Mouse (Mus musculus) limb, embryonic 11.5 days (tissue): ENCODE data around the gene Tnfrsf26. TPM values are rescaled to one million over a fixed set of nuclear protein-coding genes. Genes with fewer than 3 reads are reported as not detected.

Source experiments
- ATAC-seq: fragments of 200-750 bp; cut with Nextera tagmentation; 2 replicates; pipeline ENCODE4 v1.8.0; 2017; ENCODE audit warnings: low read depth; ENCODE audit not compliant: insufficient number of reproducible peaks, low FRiP score, low TSS enrichment
- DNase-seq: peaks from one replicate; pipeline ENCODE4 v3.0.0-alpha.2; 2015; ENCODE audit warnings: low spot score
- H3K27ac ChIP-seq: fragments of 300-500 bp; sonication (generic); replicated peaks from 2 replicates; pipeline ENCODE4 v1.5.1; 2014; ENCODE audit warnings: low read depth, mild to moderate bottlenecking, low read length
- H3K27me3 ChIP-seq: fragments of 300-500 bp; sonication (generic); 2 replicates; pipeline ENCODE4 v1.6.1; 2014; ENCODE audit warnings: mild to moderate bottlenecking, low read length, mixed read lengths; ENCODE audit not compliant: control insufficient read depth, insufficient read depth
- H3K36me3 ChIP-seq: fragments of 300-500 bp; sonication (generic); 2 replicates; pipeline ENCODE4 v1.6.1; 2014; ENCODE audit warnings: mild to moderate bottlenecking, low read length, moderate library complexity, mixed read lengths; ENCODE audit not compliant: control insufficient read depth, insufficient read depth
- H3K4me1 ChIP-seq: fragments of 300-500 bp; sonication (generic); 2 replicates; pipeline ENCODE4 v1.6.1; 2014; ENCODE audit warnings: low read length, mixed read lengths; ENCODE audit not compliant: control insufficient read depth, insufficient read depth
- H3K4me2 ChIP-seq: fragments of 300-500 bp; sonication (generic); 2 replicates; pipeline ENCODE4 v1.6.1; 2014; ENCODE audit warnings: low read depth, mild to moderate bottlenecking, moderate library complexity; ENCODE audit not compliant: severe bottlenecking
- H3K4me3 ChIP-seq: fragments of 300-500 bp; sonication (generic); 2 replicates; pipeline ENCODE4 v1.5.1; 2014; ENCODE audit warnings: low read depth, low read length
- H3K9ac ChIP-seq: fragments of 300-500 bp; sonication (generic); 2 replicates; pipeline ENCODE4 v1.6.1; 2014; ENCODE audit warnings: mild to moderate bottlenecking, low read length
- H3K9me3 ChIP-seq: fragments of 300-500 bp; sonication (generic); 2 replicates; pipeline ENCODE4 v1.6.1; 2016; ENCODE audit warnings: low read length; ENCODE audit not compliant: control insufficient read depth
- WGBS: fragments of 180-500 bp; shearing (Covaris S2); extraction: QIAGEN DNeasy Blood & Tissue Kit; methylation state at CpG from one replicate; pipeline ENCODE4 v1.1.7; 2014; 5-methylcytosine and 5-hydroxymethylcytosine counted together
- polyA plus RNA-seq: library from polyadenylated mRNA; unstranded; fragments of >200 nt; fragmentation: Nextera tagmentation; extraction: Ambion mirVana; gene quantifications from 2 replicates; pipeline ENCODE4 v1.2.1, GENCODE M21; 2014

The Tnfrsf26 gene
- polyA plus RNA-seq, 1 experiment from 2014 or later: 0.05 TPM

- Histone ChIP-seq H3K9me3 (no peaks in the 10 kb centered on the region), H3K27ac (no peak overlapping the region), H3K9ac (no peak overlapping the region), H3K4me2 (no peak overlapping the region), H3K27me3 (no peaks in the 10 kb centered on the region), H3K36me3 (peaks cover 28% of the 10 kb centered on the region), H3K4me3 (no peak overlapping the region), H3K4me1 (no peaks in the 10 kb centered on the region)
- 93% methylated on average over 4 of the region's 4 CpGs for WGBS
- ATAC-seq (no peak), DNase-seq (no peak)
Observed at GRCm38 (mm10) chr7:143588006-143588405, 40.5 kb downstream of the Tnfrsf26 start.

- 87% methylated on average over 5 of the region's 5 CpGs for WGBS
- H3K4me3 ChIP-seq: no peak overlapping the region
- H3K4me1 ChIP-seq: no peaks in the 10 kb centered on the region
- H3K9me3 ChIP-seq: no peaks in the 10 kb centered on the region
- no peak for DNase-seq
- no peak overlapping the region for H3K4me2 ChIP-seq
- no peak overlapping the region for H3K27ac ChIP-seq
- ATAC-seq: no peak
- H3K9ac ChIP-seq: no peak overlapping the region
- peaks cover 31% of the 10 kb centered on the region for H3K36me3 ChIP-seq
- no peaks in the 10 kb centered on the region for H3K27me3 ChIP-seq
Observed at GRCm38 (mm10) chr7:143587586-143587985, 40.9 kb downstream of the Tnfrsf26 start.

DNA sequence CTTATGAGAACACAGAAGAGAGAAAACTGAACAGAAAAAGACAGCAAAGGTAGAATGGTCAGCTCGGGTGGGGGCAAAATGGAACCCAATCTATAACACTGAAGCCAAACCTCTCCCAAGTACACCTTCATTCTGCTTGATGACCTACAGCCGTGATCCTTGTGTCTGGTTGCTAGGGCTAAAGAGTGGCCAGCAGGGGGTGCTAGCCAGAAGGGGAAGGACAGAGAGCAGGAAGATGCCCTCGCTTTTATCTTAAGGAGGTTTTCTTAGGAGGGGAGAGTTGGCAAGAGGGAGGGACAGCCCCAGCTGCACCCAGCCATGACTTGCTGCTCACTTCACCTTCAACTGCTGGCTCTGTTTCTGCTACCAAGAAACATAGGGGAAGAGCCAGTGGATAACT is 44.6 kb downstream of the Tnfrsf26 start:
- Histone ChIP-seq H3K36me3 (peaks cover 29% of the 10 kb centered on the region), H3K27ac (no peak overlapping the region), H3K4me1 (no peaks in the 10 kb centered on the region), H3K4me2 (no peak overlapping the region), H3K9ac (no peak overlapping the region), H3K4me3 (no peak overlapping the region), H3K27me3 (no peaks in the 10 kb centered on the region), H3K9me3 (no peaks in the 10 kb centered on the region)
- ATAC-seq (no peak), DNase-seq (peak; percentile 66)
- 42% methylated on average over 3 of the region's 3 CpGs for WGBS

DNA sequence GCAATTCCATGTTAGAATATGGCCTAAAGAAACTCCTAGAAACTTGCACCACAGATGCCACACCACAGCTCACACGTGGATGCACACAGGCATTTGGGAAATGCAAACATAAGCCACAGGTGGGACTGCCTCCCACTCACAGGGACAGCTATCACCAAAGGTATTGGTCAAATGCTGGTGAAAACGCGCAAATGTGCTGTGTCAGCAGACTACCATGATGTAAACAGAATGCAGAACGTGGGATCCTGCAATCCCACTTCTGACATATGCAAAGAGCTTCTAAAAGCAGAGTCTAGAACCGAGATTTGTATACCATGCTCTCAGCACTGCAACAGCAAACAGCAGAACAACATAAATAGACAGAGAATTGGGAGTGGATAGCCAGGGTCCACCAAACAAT is 45.5 kb downstream of the Tnfrsf26 start:
- WGBS: 92% methylated on average over 5 of the region's 5 CpGs
- ATAC-seq (no peak), DNase-seq (no peak)
- H3K9me3 ChIP-seq: no peaks in the 10 kb centered on the region
- H3K36me3 ChIP-seq: peaks cover 29% of the 10 kb centered on the region
- no peaks in the 10 kb centered on the region for H3K4me1 ChIP-seq
- no peak overlapping the region for H3K4me2 ChIP-seq
- no peak overlapping the region for H3K27ac ChIP-seq
- H3K27me3 ChIP-seq: no peaks in the 10 kb centered on the region
- no peak overlapping the region for H3K9ac ChIP-seq
- no peak overlapping the region for H3K4me3 ChIP-seq

- no peak for ATAC-seq
- 94% methylated on average over 11 of the region's 11 CpGs for whole genome bisulfite sequencing
- no peak overlapping the region for H3K4me3 ChIP-seq
Observed at GRCm38 (mm10) chr7:143575751-143576150, 52.8 kb downstream of the Tnfrsf26 start.

GRCm38 (mm10) chr7:143565648-143566039 is 62.9 kb downstream of the Tnfrsf26 start:
- Histone ChIP-seq H3K9me3 (no peaks in the 10 kb centered on the region), H3K9ac (no peak overlapping the region), H3K4me3 (no peak overlapping the region), H3K27ac (no peak overlapping the region), H3K36me3 (peaks cover 40% of the 10 kb centered on the region), H3K27me3 (no peaks in the 10 kb centered on the region), H3K4me2 (no peak overlapping the region), H3K4me1 (no peaks in the 10 kb centered on the region)
- ATAC-seq: no peak
- DNase-seq: no peak
- 93% methylated on average over 3 of the region's 3 CpGs for WGBS

More at GRCm38 (mm10) chr7:143575751-143576150, 52.8 kb downstream of the Tnfrsf26 start:
- Histone ChIP-seq H3K36me3 (peaks cover 45% of the 10 kb centered on the region), H3K4me2 (no peak overlapping the region), H3K27me3 (no peaks in the 10 kb centered on the region), H3K4me1 (no peaks in the 10 kb centered on the region), H3K9me3 (no peaks in the 10 kb centered on the region), H3K9ac (no peak overlapping the region), H3K27ac (no peak overlapping the region)
- DNase-seq: no peak

GRCm38 (mm10) chr7:143565015-143565647 is 63.4 kb downstream of the Tnfrsf26 start:
- Histone ChIP-seq H3K9me3 (no peaks in the 10 kb centered on the region), H3K27ac (no peak overlapping the region), H3K9ac (no peak overlapping the region), H3K4me2 (no peak overlapping the region), H3K4me1 (no peaks in the 10 kb centered on the region), H3K27me3 (no peaks in the 10 kb centered on the region), H3K4me3 (no peak overlapping the region), H3K36me3 (peaks cover 37% of the 10 kb centered on the region)
- ATAC-seq (no peak), DNase-seq (no peak)
- WGBS: 96% methylated on average over 6 of the region's 6 CpGs

DNA sequence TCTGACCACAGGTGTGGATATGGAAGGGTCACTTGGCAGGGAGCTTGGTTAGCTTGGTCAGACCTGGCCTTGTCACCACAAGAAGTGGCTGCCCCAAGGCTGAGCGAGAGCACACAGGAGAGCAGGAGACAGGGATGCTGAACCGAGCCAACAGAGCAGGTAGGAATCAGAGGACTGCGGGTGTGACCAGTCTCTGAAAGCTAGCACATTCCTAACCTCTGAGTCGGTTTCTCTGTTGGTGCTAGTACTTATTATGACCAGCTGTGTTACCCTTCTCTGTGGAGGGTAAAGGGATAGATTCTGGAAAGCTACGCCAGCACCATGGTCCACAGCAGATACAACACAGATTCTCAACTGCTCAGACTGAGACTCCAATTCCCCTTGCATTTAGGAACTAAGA is 64.7 kb downstream of the Tnfrsf26 start:
- Histone ChIP-seq H3K4me1 (no peaks in the 10 kb centered on the region), H3K27me3 (no peaks in the 10 kb centered on the region), H3K36me3 (peaks cover 30% of the 10 kb centered on the region), H3K9ac (no peak overlapping the region), H3K9me3 (no peaks in the 10 kb centered on the region), H3K4me2 (no peak overlapping the region), H3K27ac (no peak overlapping the region), H3K4me3 (no peak overlapping the region)
- DNase-seq (no peak), ATAC-seq (no peak)
- WGBS: 89% methylated on average over 5 of the region's 5 CpGs
